Comparison of ENCODE assay signal across 17 mouse cellular contexts in genomic region chr17:72230891-72231290, GRCm38 (mm10).
"Had no signal": no experiment of that assay in that cellular context is flagged by ENCODE, and none has a peak within 500 bp of the region (broad histone marks: within the 10 kb centered on the region; RNA-seq: fewer than 3 reads in every experiment).

No protein-coding gene starts in this region.

- DNase-seq: left cerebral cortex, postnatal 4 days; liver; liver, embryonic 13.5 days; liver, postnatal 0 days; lung, adult 18-20 months; lung, adult 2 months; lung, embryonic 14.5 days; lung, postnatal 10 days; lung, postnatal 14 days; lung, postnatal 36 days; lung, postnatal 4 days; midbrain, embryonic 14.5 days had no signal

- ATAC-seq: liver, embryonic 12.5 days; liver, postnatal 0 days; lung, postnatal 0 days; midbrain, embryonic 13.5 days; midbrain, embryonic 15.5 days; midbrain, embryonic 16.5 days had no signal
